Mouse (Mus musculus) heart, postnatal 14 days (tissue): ENCODE measurements around the gene Slc25a13. TPM values are rescaled to one million over a fixed set of nuclear protein-coding genes. Genes with fewer than 3 reads are reported as not detected.

Source experiments
- DNase-seq, 2 experiments: peaks; one replicate each; pipeline ENCODE4 v3.0.0; 2021 to 2022
- intact Hi-C: fragments of 180-260 bp; cut with DNase I; formaldehyde crosslinking; loops from one replicate; pipeline ENCODE4 v1.15.1; 2025
- total RNA-seq, 2 experiments: library from RNA; stranded (reverse); gene quantifications; 2 replicates each; pipeline ENCODE4 v1.2.3; 2021

Slc25a13 gene
- total RNA-seq, 2 experiments from 2014 or later, result 96.6 to 108 TPM

- intact Hi-C loops, result no loop called here
- DNase-seq, result no peak
Measured at GRCm38 (mm10) chr6:6173935-6174561, 42.9 kb downstream of the Slc25a13 start.

- DNase-seq, result no peak
- intact Hi-C loops, result no loop called here
Measured at GRCm38 (mm10) chr6:6173166-6173934, 43.6 kb downstream of the Slc25a13 start.

- intact Hi-C loops, result no loop called here
- peak in 1 of 2 experiments; percentile 18 for DNase-seq
Measured at GRCm38 (mm10) chr6:6168566-6169134, 48.3 kb downstream of the Slc25a13 start.

- intact Hi-C loops, result no loop called here
- DNase-seq, result no peak
Measured at GRCm38 (mm10) chr6:6167339-6168126, 49.4 kb downstream of the Slc25a13 start.

GRCm38 (mm10) chr6:6162993-6163623 is 53.9 kb downstream of the Slc25a13 start:
- intact Hi-C loops, result no loop called here
- no peak for DNase-seq

- intact Hi-C loops, result no loop called here
- no peak for DNase-seq
Measured at GRCm38 (mm10) chr6:6162146-6162545, 54.8 kb downstream of the Slc25a13 start.

- DNase-seq, result peak; percentile 17 to 42
- intact Hi-C loops, result no loop called here
Measured at GRCm38 (mm10) chr6:6160645-6161426, 56.1 kb downstream of the Slc25a13 start.

GRCm38 (mm10) chr6:6159221-6159859 is 57.6 kb downstream of the Slc25a13 start:
- no peak for DNase-seq
- intact Hi-C loops, result no loop called here

- intact Hi-C loops, result no loop called here
- peak in 1 of 2 experiments; percentile 9 for DNase-seq
Measured at GRCm38 (mm10) chr6:6153426-6153825, 63.5 kb downstream of the Slc25a13 start.

- intact Hi-C loops, result no loop called here
- no peak for DNase-seq
Measured at GRCm38 (mm10) chr6:6150811-6151210, 66.2 kb downstream of the Slc25a13 start.

GRCm38 (mm10) chr6:6149751-6150150 is 67.2 kb downstream of the Slc25a13 start:
- intact Hi-C loops, result no loop called here

GRCm38 (mm10) chr6:6149329-6149728 is 67.6 kb downstream of the Slc25a13 start:
- intact Hi-C loops, result no loop called here
- no peak for DNase-seq

More at GRCm38 (mm10) chr6:6149751-6150150, 67.2 kb downstream of the Slc25a13 start:
- no peak for DNase-seq

- intact Hi-C loops, result no loop called here
- DNase-seq, result no peak
Measured at GRCm38 (mm10) chr6:6145412-6145811, 71.6 kb downstream of the Slc25a13 start.

- no peak for DNase-seq
- intact Hi-C loops, result no loop called here
Measured at GRCm38 (mm10) chr6:6143525-6143924, 73.4 kb downstream of the Slc25a13 start.

- intact Hi-C loops, result no loop called here
- no peak for DNase-seq
Measured at GRCm38 (mm10) chr6:6140370-6140769, 76.6 kb downstream of the Slc25a13 start.

- intact Hi-C loops, result no loop called here
- no peak for DNase-seq
Measured at GRCm38 (mm10) chr6:6139061-6139460, 77.9 kb downstream of the Slc25a13 start.

- intact Hi-C loops, result no loop called here
- DNase-seq, result no peak
Measured at GRCm38 (mm10) chr6:6136812-6137211, 80.2 kb downstream of the Slc25a13 start.

GRCm38 (mm10) chr6:6134935-6135334 is 82.0 kb downstream of the Slc25a13 start:
- intact Hi-C loops, result no loop called here
- no peak for DNase-seq

GRCm38 (mm10) chr6:6133556-6134050 is 83.4 kb downstream of the Slc25a13 start:
- intact Hi-C loops, result no loop called here
- DNase-seq, result no peak
